Mouse (Mus musculus) thymus, postnatal 14 days (tissue): ENCODE results near the gene Gm28230.

Experiments used
- DNase-seq: peaks from one replicate; pipeline ENCODE4 v3.0.0; 2021

The Gm28230 gene

GRCm38 (mm10) chr2:74726551-74726950, at the start of gene Gm28230:
TSS of gene Gm28230 (plus strand) at chr2:74726728.
- DNase-seq: no peak

- DNase-seq: no peak
These were observed 49.4 kb upstream of the Gm28230 start for GRCm38 (mm10) chr2:74677106-74677505.

- DNase-seq: no peak
These were observed 47.5 kb upstream of the Gm28230 start, which contains the start of gene Hoxd11 for GRCm38 (mm10) chr2:74678891-74679595. TSS of gene Hoxd11 (plus strand) at chr2:74679557.

- DNase-seq: no peak
These were observed 46.9 kb upstream of the Gm28230 start for GRCm38 (mm10) chr2:74679596-74679971.

- DNase-seq: no peak
These were observed 46.5 kb upstream of the Gm28230 start for GRCm38 (mm10) chr2:74679980-74680379.

- no peak for DNase-seq
These were observed 45.7 kb upstream of the Gm28230 start for GRCm38 (mm10) chr2:74680561-74681398.

GRCm38 (mm10) chr2:74681594-74682531, 44.7 kb upstream of the Gm28230 start:
- DNase-seq: no peak

GRCm38 (mm10) chr2:74682796-74683195, 43.7 kb upstream of the Gm28230 start:
- no peak for DNase-seq

- DNase-seq: no peak
These were observed 43.0 kb upstream of the Gm28230 start for GRCm38 (mm10) chr2:74683471-74683951.

- no peak for DNase-seq
These were observed 42.4 kb upstream of the Gm28230 start for GRCm38 (mm10) chr2:74684106-74684505.

GRCm38 (mm10) chr2:74685059-74685603, 41.4 kb upstream of the Gm28230 start:
- DNase-seq: no peak

GRCm38 (mm10) chr2:74686301-74686987, 40.1 kb upstream of the Gm28230 start:
- DNase-seq: peak; percentile 34

GRCm38 (mm10) chr2:74686988-74687697, 39.4 kb upstream of the Gm28230 start:
- DNase-seq: no peak

GRCm38 (mm10) chr2:74687698-74688555, 38.6 kb upstream of the Gm28230 start:
- DNase-seq: no peak

- DNase-seq: no peak
These were observed 37.5 kb upstream of the Gm28230 start for GRCm38 (mm10) chr2:74688795-74689573.

GRCm38 (mm10) chr2:74689574-74690337, 36.8 kb upstream of the Gm28230 start:
- DNase-seq: no peak

GRCm38 (mm10) chr2:74690338-74690716, 36.2 kb upstream of the Gm28230 start:
- DNase-seq: no peak
